Mouse (Mus musculus): ENCODE results near the gene Mindy4. TPM values are rescaled to one million over a fixed set of nuclear protein-coding genes. Genes with fewer than 3 reads are reported as not detected.
A peak's percentile ranks its signal among the peaks of the same experiment; 100 is the strongest.
"Not testable (repeated sequence)": the region's sequence is repeated elsewhere in the genome, so short reads cannot be mapped to it uniquely, and the experiment has no call there.

Gene Mindy4
- polyA plus RNA-seq, 1 experiment from 2014 or later, result 1.2 TPM

- Histone ChIP-seq H3K4me1 (ENCODE audit: control insufficient read depth, low read depth, low read length) (no peaks in the 10 kb centered on the region), H3K27me3 (ENCODE audit: control insufficient read depth, insufficient read depth, low read depth, low read length) (no peaks in the 10 kb centered on the region), H3K9me3 (replicated peaks; ENCODE audit: control insufficient read depth, low read length) (no peaks in the 10 kb centered on the region), H3K4me3 (ENCODE audit: low read depth, low read length) (no peak overlapping the region), H3K9ac (ENCODE audit: low read depth, low read length) (no peak overlapping the region), H3K4me2 (ENCODE audit: low read depth, low read length) (no peak overlapping the region), H3K36me3 (ENCODE audit: control insufficient read depth, insufficient read depth) (no peaks in the 10 kb centered on the region), H3K27ac (ENCODE audit: low read length) (no peak overlapping the region)
- WGBS (ENCODE audit: insufficient replicate concordance), result 51% methylated on average over 3 of the region's 3 CpGs
- ATAC-seq (ENCODE audit: low read depth), result no peak
Observed at GRCm38 (mm10) chr6:55173941-55174349, 29.2 kb upstream of the Mindy4 start.

GRCm38 (mm10) chr6:55174741-55175181 is 28.4 kb upstream of the Mindy4 start, which contains the start of gene Inmt:
TSS of gene Inmt (minus strand) at chr6:55175043.
- Histone ChIP-seq H3K27me3 (ENCODE audit: control insufficient read depth, insufficient read depth, low read depth, low read length) (no peaks in the 10 kb centered on the region), H3K9me3 (replicated peaks; ENCODE audit: control insufficient read depth, low read length) (no peaks in the 10 kb centered on the region), H3K36me3 (ENCODE audit: control insufficient read depth, insufficient read depth) (no peaks in the 10 kb centered on the region), H3K4me1 (ENCODE audit: control insufficient read depth, low read depth, low read length) (no peaks in the 10 kb centered on the region), H3K4me3 (ENCODE audit: low read depth, low read length) (no peak within 1 kb of the TSS), H3K27ac (ENCODE audit: low read length) (no peak within 1 kb of the TSS), H3K9ac (ENCODE audit: low read depth, low read length) (no peak within 1 kb of the TSS), H3K4me2 (ENCODE audit: low read depth, low read length) (no peak within 1 kb of the TSS)
- ATAC-seq (ENCODE audit: low read depth), result no peak
- 17% methylated on average over 1 of the region's 1 CpGs for WGBS (ENCODE audit: insufficient replicate concordance)

GRCm38 (mm10) chr6:55175456-55175855 is 27.7 kb upstream of the Mindy4 start:
- Histone ChIP-seq H3K9ac (ENCODE audit: low read depth, low read length) (no peak overlapping the region), H3K4me2 (ENCODE audit: low read depth, low read length) (no peak overlapping the region), H3K36me3 (ENCODE audit: control insufficient read depth, insufficient read depth) (no peaks in the 10 kb centered on the region), H3K4me1 (ENCODE audit: control insufficient read depth, low read depth, low read length) (no peaks in the 10 kb centered on the region), H3K4me3 (ENCODE audit: low read depth, low read length) (no peak overlapping the region), H3K27ac (ENCODE audit: low read length) (no peak overlapping the region), H3K9me3 (replicated peaks; ENCODE audit: control insufficient read depth, low read length) (no peaks in the 10 kb centered on the region), H3K27me3 (ENCODE audit: control insufficient read depth, insufficient read depth, low read depth, low read length) (no peaks in the 10 kb centered on the region)
- 35% methylated on average over 2 of the region's 2 CpGs for WGBS (ENCODE audit: insufficient replicate concordance)
- peak; percentile 11; the same call in 1 of the 2 replicates for ATAC-seq (ENCODE audit: low read depth)

- Histone ChIP-seq H3K4me2 (ENCODE audit: low read depth, low read length) (no peak overlapping the region), H3K27me3 (ENCODE audit: control insufficient read depth, insufficient read depth, low read depth, low read length) (no peaks in the 10 kb centered on the region), H3K4me3 (ENCODE audit: low read depth, low read length) (no peak overlapping the region), H3K27ac (ENCODE audit: low read length) (no peak overlapping the region), H3K9ac (ENCODE audit: low read depth, low read length) (no peak overlapping the region), H3K4me1 (ENCODE audit: control insufficient read depth, low read depth, low read length) (no peaks in the 10 kb centered on the region), H3K36me3 (ENCODE audit: control insufficient read depth, insufficient read depth) (no peaks in the 10 kb centered on the region), H3K9me3 (replicated peaks; ENCODE audit: control insufficient read depth, low read length) (no peaks in the 10 kb centered on the region)
- no peak for ATAC-seq (ENCODE audit: low read depth)
- 29% methylated on average over 5 of the region's 5 CpGs for WGBS (ENCODE audit: insufficient replicate concordance)
Observed at GRCm38 (mm10) chr6:55175892-55176291, 27.3 kb upstream of the Mindy4 start.

GRCm38 (mm10) chr6:55177060-55177732 is 26.0 kb upstream of the Mindy4 start:
- no peak overlapping the region for H3K4me2 ChIP-seq (ENCODE audit: low read depth, low read length)
- no peaks in the 10 kb centered on the region for H3K4me1 ChIP-seq (ENCODE audit: control insufficient read depth, low read depth, low read length)
- no peak overlapping the region for H3K27ac ChIP-seq (ENCODE audit: low read length)
- H3K36me3 ChIP-seq (ENCODE audit: control insufficient read depth, insufficient read depth), result no peaks in the 10 kb centered on the region
- no peaks in the 10 kb centered on the region for H3K27me3 ChIP-seq (ENCODE audit: control insufficient read depth, insufficient read depth, low read depth, low read length)
- H3K9ac ChIP-seq (ENCODE audit: low read depth, low read length), result no peak overlapping the region
- 25% methylated on average over 12 of the region's 12 CpGs for WGBS (ENCODE audit: insufficient replicate concordance)
- no peaks in the 10 kb centered on the region for H3K9me3 ChIP-seq (replicated peaks; ENCODE audit: control insufficient read depth, low read length)
- H3K4me3 ChIP-seq (ENCODE audit: low read depth, low read length), result no peak overlapping the region
- no peak for ATAC-seq (ENCODE audit: low read depth)

- Histone ChIP-seq H3K27me3 (ENCODE audit: control insufficient read depth, insufficient read depth, low read depth, low read length) (no peaks in the 10 kb centered on the region), H3K36me3 (ENCODE audit: control insufficient read depth, insufficient read depth) (no peaks in the 10 kb centered on the region), H3K4me2 (ENCODE audit: low read depth, low read length) (no peak overlapping the region), H3K9ac (ENCODE audit: low read depth, low read length) (no peak overlapping the region), H3K4me1 (ENCODE audit: control insufficient read depth, low read depth, low read length) (no peaks in the 10 kb centered on the region), H3K9me3 (replicated peaks; ENCODE audit: control insufficient read depth, low read length) (no peaks in the 10 kb centered on the region), H3K4me3 (ENCODE audit: low read depth, low read length) (no peak overlapping the region), H3K27ac (ENCODE audit: low read length) (no peak overlapping the region)
- WGBS (ENCODE audit: insufficient replicate concordance), result 62% methylated on average over 7 of the region's 7 CpGs
- no peak for ATAC-seq (ENCODE audit: low read depth)
Observed at GRCm38 (mm10) chr6:55179560-55179959, 23.6 kb upstream of the Mindy4 start.

GRCm38 (mm10) chr6:55182655-55183430 is 20.3 kb upstream of the Mindy4 start:
- Histone ChIP-seq H3K36me3 (ENCODE audit: control insufficient read depth, insufficient read depth) (no peaks in the 10 kb centered on the region), H3K4me1 (ENCODE audit: control insufficient read depth, low read depth, low read length) (no peaks in the 10 kb centered on the region), H3K9me3 (replicated peaks; ENCODE audit: control insufficient read depth, low read length) (no peaks in the 10 kb centered on the region), H3K4me2 (ENCODE audit: low read depth, low read length) (no peak overlapping the region), H3K9ac (ENCODE audit: low read depth, low read length) (no peak overlapping the region), H3K27me3 (ENCODE audit: control insufficient read depth, insufficient read depth, low read depth, low read length) (no peaks in the 10 kb centered on the region), H3K4me3 (ENCODE audit: low read depth, low read length) (no peak overlapping the region), H3K27ac (ENCODE audit: low read length) (no peak overlapping the region)
- 61% methylated on average over 1 of the region's 1 CpGs for WGBS (ENCODE audit: insufficient replicate concordance)
- no peak for ATAC-seq (ENCODE audit: low read depth)

GRCm38 (mm10) chr6:55187827-55188226 is 15.4 kb upstream of the Mindy4 start:
- H3K4me1 ChIP-seq (ENCODE audit: control insufficient read depth, low read depth, low read length); H3K9me3 ChIP-seq (replicated peaks; ENCODE audit: control insufficient read depth, low read length); H3K27ac ChIP-seq (ENCODE audit: low read length); H3K4me2 ChIP-seq (ENCODE audit: low read depth, low read length); H3K9ac ChIP-seq (ENCODE audit: low read depth, low read length); H3K27me3 ChIP-seq (ENCODE audit: control insufficient read depth, insufficient read depth, low read depth, low read length); H3K36me3 ChIP-seq (ENCODE audit: control insufficient read depth, insufficient read depth); H3K4me3 ChIP-seq (ENCODE audit: low read depth, low read length); ATAC-seq (ENCODE audit: low read depth): not testable (repeated sequence)
- WGBS (ENCODE audit: insufficient replicate concordance), result 86% methylated on average over 17 of the region's 17 CpGs

- H3K9ac ChIP-seq (ENCODE audit: low read depth, low read length), result no peak overlapping the region
- H3K4me1 ChIP-seq (ENCODE audit: control insufficient read depth, low read depth, low read length), result no peaks in the 10 kb centered on the region
- H3K27ac ChIP-seq (ENCODE audit: low read length), result no peak overlapping the region
- H3K4me3 ChIP-seq (ENCODE audit: low read depth, low read length), result no peak overlapping the region
- no peaks in the 10 kb centered on the region for H3K36me3 ChIP-seq (ENCODE audit: control insufficient read depth, insufficient read depth)
- ATAC-seq (ENCODE audit: low read depth), result no peak
- no peaks in the 10 kb centered on the region for H3K9me3 ChIP-seq (replicated peaks; ENCODE audit: control insufficient read depth, low read length)
- H3K4me2 ChIP-seq (ENCODE audit: low read depth, low read length), result no peak overlapping the region
- H3K27me3 ChIP-seq (ENCODE audit: control insufficient read depth, insufficient read depth, low read depth, low read length), result no peaks in the 10 kb centered on the region; the same call in 1 of the 2 replicates
Observed at GRCm38 (mm10) chr6:55189406-55189805, 13.8 kb upstream of the Mindy4 start.

All from liver, embryonic 16.5 days (tissue).